Mouse (Mus musculus) spleen, adult 2 months (tissue): ENCODE measurements around the gene Spred3.

Source experiments
- CTCF ChIP-seq: fragments of 200-500 bp; IDR thresholded peaks from 2 replicates; pipeline ENCODE4 v1.5.1; 2011; ENCODE audit warnings: mild to moderate bottlenecking, inconsistent platforms; ENCODE audit not compliant: insufficient read depth, insufficient read length, insufficient replicate concordance; ENCODE audit errors: extremely low read depth
- POLR2A ChIP-seq: fragments of 200-500 bp; IDR thresholded peaks from 2 replicates; pipeline ENCODE4 v1.6.1; 2011; ENCODE audit warnings: low read depth, low read length, inconsistent platforms

DNA sequence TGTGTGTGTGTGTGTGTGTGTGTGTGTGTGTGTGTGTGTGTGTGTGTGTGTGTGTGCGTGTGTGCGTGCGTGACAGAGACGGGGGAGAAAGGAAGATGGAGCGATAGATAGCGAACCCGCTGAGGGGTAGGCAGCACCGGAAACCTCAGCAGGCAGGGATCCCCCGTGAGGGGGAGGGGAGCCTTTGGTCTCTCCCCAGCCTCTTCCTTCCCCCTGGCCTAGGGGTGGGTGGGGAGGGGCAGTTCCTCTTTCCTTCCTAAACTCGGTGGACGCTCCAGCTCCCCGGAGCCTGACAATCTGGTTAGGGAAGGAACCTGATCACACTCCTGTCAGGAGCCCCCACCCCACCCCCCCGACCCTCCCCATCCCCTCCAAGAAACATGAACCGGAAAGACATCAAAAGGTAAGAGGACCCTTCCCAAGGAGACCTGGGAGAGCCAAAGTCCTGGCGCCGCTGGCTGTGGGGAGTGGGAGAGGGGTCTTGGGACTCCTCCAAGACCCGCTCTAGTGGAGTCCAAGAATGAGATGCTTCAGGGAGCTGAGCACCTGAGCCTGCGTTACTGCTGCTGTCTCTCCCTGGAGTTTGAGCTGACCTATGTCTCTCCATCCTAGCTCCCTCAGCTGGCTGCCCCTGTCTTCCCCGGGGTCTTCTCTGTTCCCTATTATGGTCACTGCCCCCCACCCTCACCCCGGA is 35.4 kb downstream of the Spred3 start, which contains the start of gene Rasgrp4:
- no peak for TF ChIP-seq CTCF
- TF ChIP-seq POLR2A, result no peak
